Mouse (Mus musculus) liver, embryonic 12.5 days (tissue): Measurements from ENCODE around the gene Myo1a. TPM values are rescaled to one million over a fixed set of nuclear protein-coding genes. Genes with fewer than 3 reads are reported as not detected.

Experiments
- ATAC-seq: fragments of 200-750 bp; cut with Nextera tagmentation; 2 replicates; pipeline ENCODE4 v1.8.0; 2017; ENCODE audit warnings: moderate number of reproducible peaks, mild to moderate bottlenecking, moderate library complexity
- H3K27ac ChIP-seq: fragments of 300-500 bp; sonication (generic); 2 replicates; pipeline ENCODE4 v1.5.1; 2016; ENCODE audit warnings: mild to moderate bottlenecking
- H3K27me3 ChIP-seq: fragments of 300-500 bp; sonication (generic); replicated peaks from 2 replicates; pipeline ENCODE4 v1.6.1; 2016; ENCODE audit warnings: mild to moderate bottlenecking, moderate library complexity
- H3K36me3 ChIP-seq: fragments of 300-500 bp; sonication (generic); 2 replicates; pipeline ENCODE4 v1.6.1; 2016; ENCODE audit warnings: mild to moderate bottlenecking, moderate library complexity
- H3K4me1 ChIP-seq: fragments of 300-500 bp; sonication (generic); 2 replicates; pipeline ENCODE4 v1.6.1; 2016
- H3K4me2 ChIP-seq: fragments of 300-500 bp; sonication (generic); 2 replicates; pipeline ENCODE4 v1.6.1; 2016; ENCODE audit warnings: mild to moderate bottlenecking, moderate library complexity
- H3K4me3 ChIP-seq: fragments of 300-500 bp; sonication (generic); 2 replicates; pipeline ENCODE4 v1.5.1; 2016; ENCODE audit warnings: mild to moderate bottlenecking, moderate library complexity
- H3K9ac ChIP-seq: fragments of 300-500 bp; sonication (generic); 2 replicates; pipeline ENCODE4 v1.6.1; 2016; ENCODE audit warnings: mild to moderate bottlenecking, moderate library complexity
- H3K9me3 ChIP-seq: fragments of 300-500 bp; sonication (generic); replicated peaks from 2 replicates; pipeline ENCODE4 v1.6.1; 2016; ENCODE audit warnings: mild to moderate bottlenecking, moderate library complexity
- WGBS: fragments of 180-500 bp; shearing (Covaris S2); methylation state at CpG from one replicate; pipeline ENCODE4 v1.1.7; 2016; ENCODE audit not compliant: insufficient replicate concordance; 5-methylcytosine and 5-hydroxymethylcytosine counted together
- polyA plus RNA-seq: library from polyadenylated mRNA; unstranded; fragments of >200 nt; fragmentation: Nextera tagmentation; extraction: Ambion mirVana; gene quantifications from 2 replicates; pipeline ENCODE4 v1.2.1, GENCODE M21; 2016

The Myo1a gene
- polyA plus RNA-seq, 1 experiment from 2014 or later = 0.06 TPM

GRCm38 (mm10) chr10:127707721-127708120 is 2.8 kb downstream of the Myo1a start:
- H3K4me3 ChIP-seq = no peak overlapping the region
- H3K4me2 ChIP-seq = no peak overlapping the region
- ATAC-seq = no peak
- no peaks in the 10 kb centered on the region for H3K4me1 ChIP-seq
- H3K9ac ChIP-seq = no peak overlapping the region
- no peaks in the 10 kb centered on the region for H3K36me3 ChIP-seq
- WGBS = 63% methylated on average over 7 of the region's 7 CpGs
- H3K9me3 ChIP-seq = no peaks in the 10 kb centered on the region
- no peak overlapping the region for H3K27ac ChIP-seq
- H3K27me3 ChIP-seq = peaks cover 23% of the 10 kb centered on the region; the same call in 1 of the 2 replicates

GRCm38 (mm10) chr10:127708850-127709370 is 3.9 kb downstream of the Myo1a start:
- no peak overlapping the region for H3K27ac ChIP-seq
- no peaks in the 10 kb centered on the region for H3K9me3 ChIP-seq
- WGBS = 62% methylated on average over 3 of the region's 3 CpGs
- no peaks in the 10 kb centered on the region for H3K4me1 ChIP-seq
- ATAC-seq = no peak
- peaks cover 23% of the 10 kb centered on the region; the same call in 1 of the 2 replicates for H3K27me3 ChIP-seq
- no peak overlapping the region for H3K4me3 ChIP-seq
- no peaks in the 10 kb centered on the region for H3K36me3 ChIP-seq
- no peak overlapping the region for H3K4me2 ChIP-seq
- no peak overlapping the region for H3K9ac ChIP-seq

DNA sequence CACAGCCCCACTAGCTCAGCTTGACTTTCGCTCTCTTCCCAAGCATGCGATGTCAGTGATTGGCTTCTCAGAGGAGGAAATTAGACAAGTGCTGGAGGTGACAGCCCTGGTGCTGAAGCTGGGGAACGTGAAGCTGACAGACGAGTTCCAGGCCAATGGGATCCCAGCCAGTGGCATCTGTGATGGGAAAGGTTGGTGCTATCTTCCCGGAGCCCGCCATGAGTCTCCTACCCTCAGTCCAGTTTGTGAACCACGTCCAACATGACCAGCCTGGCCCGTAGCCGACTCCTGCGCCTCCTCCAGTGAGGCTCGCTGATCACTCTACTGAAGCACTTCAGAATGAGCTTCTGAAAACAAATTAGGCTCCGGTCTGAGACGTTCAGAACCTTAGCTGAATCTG is 5.4 kb downstream of the Myo1a start:
- no peak overlapping the region for H3K4me2 ChIP-seq
- ATAC-seq = no peak
- peaks cover 26% of the 10 kb centered on the region; the same call in 1 of the 2 replicates for H3K27me3 ChIP-seq
- H3K9me3 ChIP-seq = no peaks in the 10 kb centered on the region
- H3K4me3 ChIP-seq = no peak overlapping the region
- no peaks in the 10 kb centered on the region for H3K36me3 ChIP-seq
- H3K4me1 ChIP-seq = no peaks in the 10 kb centered on the region
- H3K27ac ChIP-seq = no peak overlapping the region
- no peak overlapping the region for H3K9ac ChIP-seq
- WGBS = 69% methylated on average over 13 of the region's 13 CpGs

DNA sequence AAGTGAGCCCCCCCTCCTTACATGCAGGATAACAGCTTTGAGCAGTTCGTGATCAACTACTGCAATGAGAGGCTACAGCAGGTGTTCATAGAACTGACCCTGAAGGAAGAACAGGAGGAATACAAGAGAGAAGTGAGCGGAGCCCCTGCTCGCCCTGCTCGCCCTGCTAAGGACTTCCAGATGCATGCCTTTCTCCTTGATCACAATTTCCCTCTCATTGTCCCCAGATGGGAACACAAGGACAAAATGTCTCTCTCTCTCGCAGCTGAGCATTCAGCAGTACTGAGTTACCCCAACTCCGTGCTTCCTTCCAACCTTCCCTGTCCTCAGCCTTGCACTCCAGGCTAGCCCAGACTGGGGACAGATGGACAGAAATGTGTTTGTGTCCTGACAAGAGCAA is 7.8 kb downstream of the Myo1a start:
- Histone ChIP-seq H3K9me3 (no peaks in the 10 kb centered on the region), H3K27me3 (peaks cover 29% of the 10 kb centered on the region; the same call in 1 of the 2 replicates), H3K9ac (no peak overlapping the region), H3K36me3 (no peaks in the 10 kb centered on the region), H3K27ac (no peak overlapping the region), H3K4me3 (no peak overlapping the region), H3K4me1 (no peaks in the 10 kb centered on the region), H3K4me2 (no peak overlapping the region)
- ATAC-seq = no peak
- 55% methylated on average over 6 of the region's 6 CpGs for WGBS

- Histone ChIP-seq H3K27ac (no peak overlapping the region), H3K9ac (no peak overlapping the region), H3K4me2 (peak overlapping the region; percentile 14; the same call in 1 of the 2 replicates), H3K4me1 (peaks cover 34% of the 10 kb centered on the region), H3K9me3 (no peaks in the 10 kb centered on the region), H3K27me3 (peaks cover 88% of the 10 kb centered on the region), H3K4me3 (no peak overlapping the region), H3K36me3 (no peaks in the 10 kb centered on the region)
- ATAC-seq = no peak
- WGBS = 29% methylated on average over 20 of the region's 20 CpGs
Observed at GRCm38 (mm10) chr10:127721671-127722418, 16.9 kb downstream of the Myo1a start.

DNA sequence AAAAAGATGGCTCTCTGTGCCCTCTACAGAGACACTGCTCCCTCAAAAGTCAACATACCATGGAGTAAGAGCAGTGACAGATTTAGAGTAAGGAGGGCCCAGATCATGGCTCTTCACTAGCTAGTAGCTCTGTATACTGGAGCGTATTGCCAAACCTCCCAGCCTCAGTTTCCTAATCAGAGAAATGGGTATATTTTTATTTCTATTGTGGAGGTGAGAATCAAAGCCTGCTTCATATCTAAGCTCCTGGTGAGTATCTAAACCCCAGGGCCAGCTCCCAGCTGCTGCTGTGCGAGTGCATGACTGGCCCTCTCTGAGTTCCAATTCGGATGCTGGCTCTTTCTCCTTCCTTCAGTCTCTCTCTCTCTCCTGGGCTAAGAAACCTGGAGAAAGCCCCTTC is 19.2 kb downstream of the Myo1a start, which contains the start of gene Tac2:
TSS of gene Tac2 (plus strand) at position 301 of the 400 bp plus-strand sequence.
- peak within 1 kb of the TSS; percentile 40; the same call in 1 of the 2 replicates for H3K4me2 ChIP-seq
- no peak for ATAC-seq
- no peak within 1 kb of the TSS; the same call in 1 of the 2 replicates for H3K9ac ChIP-seq
- no peaks in the 10 kb centered on the region for H3K36me3 ChIP-seq
- no peak within 1 kb of the TSS for H3K27ac ChIP-seq
- no peaks in the 10 kb centered on the region for H3K9me3 ChIP-seq
- H3K27me3 ChIP-seq = peaks cover 91% of the 10 kb centered on the region
- WGBS = 55% methylated on average over 3 of the region's 3 CpGs
- peak within 1 kb of the TSS; percentile 15; the same call in 1 of the 2 replicates for H3K4me3 ChIP-seq
- peaks cover 52% of the 10 kb centered on the region for H3K4me1 ChIP-seq

GRCm38 (mm10) chr10:127725136-127725535 is 20.2 kb downstream of the Myo1a start:
- WGBS = 60% methylated on average over 4 of the region's 4 CpGs
- no peaks in the 10 kb centered on the region for H3K36me3 ChIP-seq
- peaks cover 81% of the 10 kb centered on the region for H3K27me3 ChIP-seq
- ATAC-seq = peak; percentile 67
- peak overlapping the region; percentile 15; the same call in 1 of the 2 replicates for H3K4me3 ChIP-seq
- H3K4me1 ChIP-seq = peaks cover 62% of the 10 kb centered on the region
- no peak overlapping the region; the same call in 1 of the 2 replicates for H3K9ac ChIP-seq
- no peaks in the 10 kb centered on the region for H3K9me3 ChIP-seq
- H3K4me2 ChIP-seq = peak overlapping the region; percentile 40
- H3K27ac ChIP-seq = no peak overlapping the region

DNA sequence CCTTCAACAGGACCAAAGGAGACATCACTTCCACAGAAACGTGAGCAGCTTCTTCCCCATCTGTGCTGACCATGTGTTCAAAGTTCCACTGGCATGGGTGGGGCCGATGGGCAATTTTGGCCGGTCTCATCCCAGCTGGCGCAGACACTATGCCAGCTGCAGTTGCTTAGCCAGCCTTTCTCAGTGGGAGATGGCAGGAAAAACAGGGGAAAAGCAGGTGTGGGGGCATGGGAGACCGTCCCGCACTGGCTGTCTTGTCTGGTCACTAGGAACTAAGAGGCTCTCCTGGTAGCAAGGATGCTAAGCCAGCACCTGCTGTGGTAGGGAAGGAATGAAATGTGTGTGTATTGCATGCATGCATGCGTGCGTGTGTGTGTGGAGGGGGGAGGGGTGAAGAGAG is 23.5 kb downstream of the Myo1a start:
- Histone ChIP-seq H3K4me3 (no peak overlapping the region), H3K9ac (no peak overlapping the region), H3K4me1 (peaks cover 81% of the 10 kb centered on the region), H3K27ac (no peak overlapping the region), H3K9me3 (no peaks in the 10 kb centered on the region), H3K27me3 (peaks cover 48% of the 10 kb centered on the region), H3K4me2 (peak overlapping the region; percentile 15), H3K36me3 (no peaks in the 10 kb centered on the region)
- no peak for ATAC-seq
- 73% methylated on average over 8 of the region's 8 CpGs for WGBS

GRCm38 (mm10) chr10:127730285-127730932 is 25.4 kb downstream of the Myo1a start:
- 32% methylated on average over 11 of the region's 11 CpGs for WGBS
- H3K4me3 ChIP-seq = no peak overlapping the region
- peak overlapping the region; percentile 48 for H3K4me2 ChIP-seq
- H3K27me3 ChIP-seq = peaks cover 30% of the 10 kb centered on the region
- peaks cover 84% of the 10 kb centered on the region for H3K4me1 ChIP-seq
- H3K27ac ChIP-seq = peak overlapping the region; percentile 89
- no peaks in the 10 kb centered on the region for H3K36me3 ChIP-seq
- H3K9ac ChIP-seq = peak overlapping the region; percentile 18
- H3K9me3 ChIP-seq = no peaks in the 10 kb centered on the region
- ATAC-seq = peak; percentile 92

- Histone ChIP-seq H3K4me1 (peaks cover 84% of the 10 kb centered on the region), H3K27ac (peak overlapping the region; percentile 89), H3K9ac (peak overlapping the region; percentile 13; the same call in 1 of the 2 replicates)
Observed at GRCm38 (mm10) chr10:127730933-127731310, 26.0 kb downstream of the Myo1a start.

GRCm38 (mm10) chr10:127731397-127731796 is 26.4 kb downstream of the Myo1a start:
- Histone ChIP-seq H3K4me3 (no peak overlapping the region), H3K9ac (0 out of 2 replicates have a peak overlapping the region, but pooled peaks have one; percentile 13), H3K4me2 (peak overlapping the region; percentile 48), H3K27me3 (peaks cover 22% of the 10 kb centered on the region), H3K4me1 (peaks cover 88% of the 10 kb centered on the region), H3K9me3 (no peaks in the 10 kb centered on the region), H3K36me3 (no peaks in the 10 kb centered on the region), H3K27ac (peak overlapping the region; percentile 89)
- WGBS = 31% methylated on average over 5 of the region's 5 CpGs
- no peak for ATAC-seq

More at GRCm38 (mm10) chr10:127730933-127731310, 26.0 kb downstream of the Myo1a start:
- 56% methylated on average over 9 of the region's 9 CpGs for WGBS
- no peak for ATAC-seq
- Histone ChIP-seq H3K4me3 (no peak overlapping the region), H3K9me3 (no peaks in the 10 kb centered on the region), H3K36me3 (no peaks in the 10 kb centered on the region), H3K27me3 (peaks cover 25% of the 10 kb centered on the region), H3K4me2 (peak overlapping the region; percentile 48)

DNA sequence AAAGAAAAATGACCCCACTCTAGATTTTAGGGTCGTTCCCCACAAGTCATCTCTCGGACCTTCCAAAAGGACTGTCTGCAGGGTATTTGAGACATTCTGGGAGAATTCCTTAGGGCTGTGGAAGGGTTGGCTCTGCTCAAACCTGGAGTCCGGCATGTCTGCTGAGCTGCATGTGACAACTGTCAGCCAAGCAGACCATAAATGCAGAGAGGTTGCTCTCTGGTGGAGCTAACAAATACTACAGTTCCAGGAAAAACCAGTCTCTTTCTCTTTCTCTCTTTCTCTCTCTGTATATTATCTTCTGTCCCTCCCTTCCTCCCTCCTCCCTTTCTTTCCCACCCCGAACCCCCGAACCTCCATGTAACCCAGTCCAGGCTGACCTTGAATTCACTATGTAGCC is 29.5 kb downstream of the Myo1a start:
- no peaks in the 10 kb centered on the region; the same call in 1 of the 2 replicates for H3K27me3 ChIP-seq
- H3K4me1 ChIP-seq = peaks cover 95% of the 10 kb centered on the region
- no peaks in the 10 kb centered on the region for H3K36me3 ChIP-seq
- no peak for ATAC-seq
- WGBS = 31% methylated on average over 5 of the region's 5 CpGs
- H3K4me3 ChIP-seq = no peak overlapping the region
- H3K4me2 ChIP-seq = no peak overlapping the region
- no peak overlapping the region for H3K9ac ChIP-seq
- no peaks in the 10 kb centered on the region for H3K9me3 ChIP-seq
- no peak overlapping the region for H3K27ac ChIP-seq
